Mouse (Mus musculus) lung, adult 18-20 months (tissue): ENCODE results near the gene Otulin.

Experiments
- DNase-seq, 2 experiments: peaks; one replicate each; pipeline ENCODE4 v3.0.0; 2022; ENCODE audit warnings: mixed read lengths in 2 of 2

The Otulin gene

GRCm38 (mm10) chr15:27656626-27657025, 26.1 kb upstream of the Otulin start:
- no peak for DNase-seq

GRCm38 (mm10) chr15:27655015-27655414, 24.5 kb upstream of the Otulin start:
- no peak for DNase-seq

DNA sequence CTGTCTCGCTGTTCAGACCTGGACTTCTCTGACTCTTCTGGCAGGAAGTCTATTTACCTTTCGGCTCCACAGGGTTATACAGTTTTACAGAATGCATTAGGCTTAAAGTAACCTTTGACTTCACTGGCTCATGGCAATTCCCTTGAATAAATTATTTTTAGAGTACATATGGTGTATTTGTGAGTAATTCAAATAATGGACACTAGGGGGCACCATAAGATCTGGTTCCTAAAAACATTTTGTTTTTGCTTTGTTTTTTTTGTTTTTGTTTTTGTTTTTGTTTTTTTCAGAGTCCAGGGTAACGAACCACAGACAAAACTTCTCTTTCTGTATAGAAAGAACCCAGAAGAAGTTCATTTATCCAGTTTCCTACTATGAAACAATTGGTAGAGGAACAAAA, 17.2 kb upstream of the Otulin start:
- DNase-seq: no peak

DNA sequence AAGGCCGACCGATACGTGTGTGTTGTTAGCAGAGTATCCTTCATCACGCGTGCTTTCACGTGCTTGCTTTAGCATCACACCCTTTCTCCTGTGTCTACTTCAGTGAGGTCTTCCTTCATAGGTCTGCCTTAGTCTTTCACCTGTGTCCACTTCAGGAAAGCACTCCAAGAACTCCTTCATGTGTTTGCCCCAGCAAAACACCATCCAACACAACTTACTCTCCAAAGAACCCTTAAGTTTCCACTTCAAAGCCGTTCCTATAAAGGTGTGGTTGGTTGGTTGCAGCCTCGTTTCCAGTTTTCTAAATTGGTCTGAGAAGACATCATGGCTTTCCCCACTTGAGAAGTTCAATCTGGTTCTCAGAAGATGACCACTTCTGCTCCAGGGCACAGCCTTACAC, 16.2 kb upstream of the Otulin start:
- peak in 1 of 2 experiments; percentile 33 for DNase-seq

DNA sequence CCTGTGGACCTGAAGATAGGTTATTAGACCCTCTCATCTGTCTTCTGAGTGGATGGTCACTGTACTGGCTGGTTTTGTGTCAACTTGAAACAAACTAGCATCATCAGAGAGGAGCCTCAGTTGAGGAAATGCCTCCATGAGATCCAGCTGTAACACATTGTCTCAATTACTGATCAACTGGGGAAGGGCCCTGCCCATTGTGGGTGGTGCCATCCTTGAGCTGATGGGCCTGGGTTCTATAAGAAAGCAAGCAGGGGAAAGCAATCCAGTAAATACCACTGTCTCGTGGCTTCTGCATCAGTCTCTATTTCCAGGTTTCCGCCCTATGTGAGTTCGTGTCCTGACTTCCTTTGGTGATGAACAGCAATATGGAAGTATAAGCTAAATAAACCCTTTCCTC, 14.8 kb upstream of the Otulin start:
- no peak for DNase-seq

- DNase-seq: peak; percentile 32 to 41
Observed at GRCm38 (mm10) chr15:27642895-27643294, 12.4 kb upstream of the Otulin start.

GRCm38 (mm10) chr15:27641171-27641570, 10.7 kb upstream of the Otulin start:
- no peak for DNase-seq

DNA sequence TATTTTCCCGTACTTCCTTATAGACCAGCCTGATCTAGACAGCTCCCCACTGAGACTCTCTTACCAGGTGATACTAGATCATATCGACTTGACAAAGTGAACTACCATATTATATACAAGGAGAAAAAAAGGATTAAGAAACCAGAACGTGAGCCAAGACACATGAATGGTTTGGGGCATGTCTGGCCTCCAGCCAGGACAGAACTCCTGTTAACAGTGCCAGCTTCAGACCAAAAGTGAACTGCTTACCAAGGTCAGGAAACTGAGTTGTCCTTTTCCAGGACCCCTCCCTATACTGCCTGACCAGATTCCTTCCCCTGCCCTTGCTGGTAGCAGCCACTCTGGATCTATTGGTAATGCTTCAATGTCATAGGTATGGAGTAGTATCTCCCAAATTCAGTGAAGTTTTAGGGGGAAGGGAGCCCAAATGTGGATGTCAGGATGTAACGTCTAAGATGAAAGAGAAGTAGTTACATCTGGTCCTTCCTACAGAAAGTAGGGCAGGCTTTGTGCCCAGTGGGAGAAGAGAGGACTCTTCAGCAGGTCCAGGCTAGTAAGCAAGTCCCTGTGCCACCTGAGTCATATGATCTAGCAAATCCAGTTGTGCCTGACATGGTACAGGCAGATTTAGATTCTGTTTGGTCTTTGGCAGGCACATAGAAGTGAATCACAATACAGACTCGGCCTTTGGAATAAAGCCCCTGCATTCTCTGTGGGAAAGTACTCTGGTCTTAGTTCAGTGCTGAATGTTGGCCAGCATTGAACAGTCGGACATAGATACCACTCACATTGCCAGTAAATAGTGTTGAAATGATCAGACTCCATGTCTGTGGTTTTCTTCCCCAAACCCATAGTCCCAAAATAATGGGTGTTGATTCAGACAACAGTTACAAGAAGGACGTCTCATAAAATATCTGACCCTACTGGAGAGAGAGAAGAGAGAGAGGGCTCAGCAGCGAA, 3.7 kb upstream of the Otulin start:
- DNase-seq: no peak

DNA sequence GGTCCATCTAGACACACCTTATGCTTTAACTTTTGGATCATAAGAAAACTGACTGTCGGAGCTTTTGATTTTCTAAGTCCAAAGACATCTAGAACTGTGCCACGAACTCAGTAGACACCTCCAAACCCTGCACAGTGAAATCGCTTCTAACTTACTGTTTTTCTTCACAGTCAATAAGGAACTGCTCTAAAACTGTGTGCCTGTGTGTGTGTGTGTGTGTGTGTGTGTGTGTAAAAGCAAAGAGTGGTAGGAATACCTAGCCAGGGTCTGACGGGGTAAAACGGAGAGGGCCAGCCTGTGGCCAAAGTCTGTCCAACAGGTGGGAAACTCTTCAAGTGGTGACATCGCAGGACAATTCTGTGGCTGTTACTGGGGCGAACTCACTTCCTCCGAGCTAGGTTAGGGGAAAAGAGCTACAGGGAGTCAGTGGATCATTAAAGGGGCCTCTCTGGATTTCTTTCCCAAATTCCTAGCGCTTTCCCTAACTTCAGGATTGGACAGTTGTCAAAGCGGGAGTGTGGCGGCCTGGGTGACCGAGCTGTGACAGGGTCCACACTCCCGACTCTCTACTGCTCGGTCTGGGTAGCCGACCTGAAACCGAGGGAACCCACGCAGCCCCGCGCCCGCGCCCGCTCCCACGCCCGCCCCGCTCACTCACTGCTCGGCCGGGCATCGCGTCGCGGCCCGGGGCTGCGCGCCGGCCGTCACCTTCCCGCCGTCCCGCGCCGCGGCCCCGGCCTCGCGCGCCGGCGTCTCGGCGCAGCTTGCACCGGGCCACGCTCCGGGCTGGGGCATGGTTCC, 493 bp downstream of the Otulin start:
- DNase-seq: peak in 1 of 2 experiments; percentile 18

DNA sequence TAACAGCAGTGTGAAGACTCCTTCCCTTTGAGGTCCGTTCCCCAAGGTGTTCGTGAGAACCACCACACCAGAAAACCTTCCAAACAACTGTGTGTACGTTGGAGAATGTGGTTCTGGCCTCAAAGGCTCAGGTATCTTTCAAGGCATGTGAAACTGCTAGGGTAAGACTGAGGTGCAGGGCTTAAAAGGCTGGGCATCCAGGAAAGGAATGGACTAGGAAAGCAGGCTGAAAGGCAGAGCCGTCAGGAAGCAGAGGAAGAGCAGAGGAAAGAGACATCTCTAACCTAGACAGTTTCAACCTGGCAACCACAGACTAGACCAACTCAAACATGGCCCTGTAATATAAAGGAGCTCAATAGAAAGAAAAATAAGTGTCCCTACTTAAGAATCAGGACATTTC, 1.4 kb downstream of the Otulin start:
- DNase-seq: no peak

- no peak for DNase-seq
Observed at GRCm38 (mm10) chr15:27627794-27628193, 2.7 kb downstream of the Otulin start.

- DNase-seq: no peak
Observed at GRCm38 (mm10) chr15:27626314-27626713, 4.2 kb downstream of the Otulin start.

DNA sequence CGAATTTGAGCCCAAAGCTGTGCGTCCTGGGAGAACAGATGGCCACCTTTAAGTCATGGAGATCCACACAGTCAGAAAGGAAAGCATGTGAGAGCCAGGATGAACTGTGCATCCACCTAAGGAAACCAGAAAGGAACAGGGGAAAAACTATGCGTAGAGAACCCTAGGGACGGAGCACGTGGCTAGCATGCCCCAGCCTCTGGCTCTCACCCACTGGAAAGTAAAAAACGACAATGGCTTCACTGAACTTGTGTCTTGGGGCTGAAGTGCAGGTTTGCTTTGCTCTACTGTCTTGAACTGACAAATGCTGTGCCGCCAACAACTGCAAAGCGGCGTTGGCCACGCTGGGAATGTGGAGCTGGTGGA, 4.6 kb downstream of the Otulin start:
- DNase-seq: no peak

- DNase-seq: no peak
Observed at GRCm38 (mm10) chr15:27625014-27625889, 5.2 kb downstream of the Otulin start.

GRCm38 (mm10) chr15:27623286-27623685, 7.2 kb downstream of the Otulin start:
- DNase-seq: no peak

DNA sequence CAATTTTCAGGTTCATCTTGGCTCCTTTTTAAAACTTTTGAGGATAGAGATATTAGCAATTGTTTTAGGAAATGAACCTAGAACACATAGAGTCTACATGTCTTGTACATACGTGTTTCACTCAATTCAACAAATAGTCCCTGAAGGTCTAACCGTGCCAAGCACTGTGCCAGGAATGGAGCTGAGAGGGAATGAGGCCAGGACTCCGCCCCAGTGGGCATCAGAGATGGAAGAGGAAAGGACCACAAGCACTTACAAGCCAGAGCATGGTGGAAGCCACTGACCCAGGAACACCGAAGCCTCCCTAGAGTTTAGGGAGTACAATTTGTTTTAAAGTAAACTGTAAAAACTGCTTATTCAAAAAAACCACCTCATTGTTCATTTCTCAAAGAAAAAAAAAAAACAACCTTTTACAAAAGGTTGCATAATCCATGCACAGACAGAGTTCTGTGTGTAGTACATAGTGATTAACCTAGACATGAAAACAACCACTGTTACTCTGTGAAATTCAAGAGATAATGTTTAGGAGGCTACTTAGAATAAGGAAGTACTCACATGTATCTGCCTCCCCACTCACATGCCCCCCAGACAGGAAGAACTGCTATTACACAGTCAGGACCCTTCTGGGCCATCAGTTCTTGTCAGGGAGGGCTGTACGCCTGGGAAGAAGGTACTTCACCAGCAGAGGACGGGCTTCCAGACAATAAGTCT, 9.9 kb downstream of the Otulin start:
- DNase-seq: no peak

DNA sequence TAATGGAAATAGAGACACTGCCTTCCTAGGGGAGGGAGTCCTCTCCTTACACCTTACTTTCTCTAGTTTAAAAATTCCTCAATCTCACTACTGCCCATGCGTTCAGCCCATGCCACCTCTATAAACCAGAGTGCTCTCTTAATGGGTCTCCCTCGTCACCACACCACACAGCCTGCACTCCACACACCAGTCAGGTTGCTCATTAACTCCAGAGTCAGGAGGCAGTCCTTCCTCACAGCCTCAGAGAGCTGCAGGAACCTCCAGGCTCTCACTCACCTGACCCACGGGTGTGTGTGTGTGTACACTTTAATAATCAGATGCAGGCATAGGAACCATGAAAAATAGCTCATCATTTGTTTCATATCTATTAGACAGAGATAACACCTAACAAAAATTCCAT, 10.8 kb downstream of the Otulin start:
- no peak for DNase-seq

DNA sequence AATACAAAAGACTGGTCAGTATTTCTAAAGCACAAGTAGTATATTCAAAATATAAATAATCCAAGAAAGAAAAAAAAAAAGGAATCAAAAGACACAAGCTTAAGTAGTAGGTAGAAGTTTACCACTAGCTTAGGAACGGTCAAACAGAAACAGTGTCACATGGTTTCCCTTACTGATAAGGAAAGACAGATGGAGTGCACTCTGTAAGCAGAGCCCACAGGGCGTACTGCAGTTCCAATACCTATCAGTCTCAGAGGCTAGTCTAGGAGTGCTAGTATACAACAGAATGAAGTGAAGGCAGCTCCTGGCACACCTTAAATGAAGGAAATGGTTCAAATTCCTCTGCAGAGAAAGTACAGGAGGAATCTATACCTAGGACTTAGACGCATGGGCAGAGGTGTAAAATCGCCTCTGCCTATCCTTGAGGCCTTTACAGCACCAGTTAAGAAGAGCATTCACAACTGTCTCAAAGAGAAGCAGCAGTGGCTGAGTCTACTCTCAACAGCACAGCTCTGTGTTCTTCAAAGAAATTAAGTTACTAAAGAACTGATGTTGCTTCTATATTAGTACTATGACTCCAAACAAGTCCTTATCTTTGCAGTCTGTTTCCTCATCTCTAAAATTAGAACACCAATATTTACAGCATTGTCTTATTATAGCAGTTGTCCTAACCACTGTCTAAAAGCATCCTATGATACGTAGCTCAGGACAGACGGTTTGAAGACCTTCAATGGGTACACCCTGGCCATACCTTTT, 11.5 kb downstream of the Otulin start:
- DNase-seq: no peak

- no peak for DNase-seq
Observed at GRCm38 (mm10) chr15:27617227-27617626, 13.3 kb downstream of the Otulin start.

GRCm38 (mm10) chr15:27616159-27616558, 14.3 kb downstream of the Otulin start:
- DNase-seq: peak in 1 of 2 experiments; percentile 37

GRCm38 (mm10) chr15:27613255-27613654, 17.2 kb downstream of the Otulin start:
- DNase-seq: no peak
